Mouse (Mus musculus) cerebellum, adult 2 months (tissue): ENCODE results near the gene Ptger3. TPM values are rescaled to one million over a fixed set of nuclear protein-coding genes. Genes with fewer than 3 reads are reported as not detected.

Experiments used
- DNase-seq, 2 experiments: peaks; one replicate each; pipeline ENCODE4 v3.0.0; 2021
- H3K27ac ChIP-seq: fragments of 200-500 bp; 2 replicates; pipeline ENCODE4 v1.5.1; 2012; ENCODE audit warnings: low read length, control low read depth, inconsistent platforms; ENCODE audit not compliant: insufficient read depth
- H3K27me3 ChIP-seq: fragments of 200-500 bp; 2 replicates; pipeline ENCODE4 v1.6.1; 2012; ENCODE audit warnings: inconsistent platforms, mild to moderate bottlenecking, low read length, moderate library complexity; ENCODE audit not compliant: control insufficient read depth, insufficient read depth
- H3K4me1 ChIP-seq: fragments of 200-500 bp; 2 replicates; pipeline ENCODE4 v1.6.1; 2011; ENCODE audit warnings: low read length; ENCODE audit not compliant: control insufficient read depth, insufficient read depth
- H3K4me3 ChIP-seq: fragments of 200-500 bp; replicated peaks from 2 replicates; pipeline ENCODE3; 2011; ENCODE audit warnings: mild to moderate bottlenecking, low read depth, low read length, control low read depth; ENCODE audit not compliant: insufficient read depth
- CTCF ChIP-seq: fragments of 200-500 bp; IDR thresholded peaks from 2 replicates; pipeline ENCODE4 v1.5.1; 2011; ENCODE audit warnings: low read depth, mild to moderate bottlenecking, control low read depth, low read length, moderate library complexity, borderline replicate concordance; ENCODE audit not compliant: insufficient read depth
- POLR2A ChIP-seq: fragments of 200-500 bp; IDR thresholded peaks from 2 replicates; pipeline ENCODE4 v1.6.1; 2011; ENCODE audit warnings: low read length, control low read depth, borderline replicate concordance; ENCODE audit not compliant: insufficient read depth
- WGBS: fragments of 180-500 bp; shearing (Covaris S2); methylation state at CpG from one replicate; pipeline ENCODE4 v1.1.7; 2018; 5-methylcytosine and 5-hydroxymethylcytosine counted together
- polyA plus RNA-seq: library from polyadenylated mRNA; depleted of rRNA; stranded (reverse); fragments of >200 nt; gene quantifications from 2 replicates; pipeline ENCODE4 v1.2.3, GENCODE M21; 2012

Gene Ptger3
- polyA plus RNA-seq, 1 experiment: 0.34 TPM

GRCm38 (mm10) chr3:157549758-157550600 lies 16.7 kb upstream of the Ptger3 start:
- TF ChIP-seq POLR2A (no peak), CTCF (no peak)
- no peak overlapping the region for H3K4me3 ChIP-seq
- no peaks in the 10 kb centered on the region for H3K27me3 ChIP-seq
- 96% methylated on average over 3 of the region's 3 CpGs for WGBS
- no peak for DNase-seq
- H3K27ac ChIP-seq: no peak overlapping the region
- H3K4me1 ChIP-seq: no peaks in the 10 kb centered on the region

DNA sequence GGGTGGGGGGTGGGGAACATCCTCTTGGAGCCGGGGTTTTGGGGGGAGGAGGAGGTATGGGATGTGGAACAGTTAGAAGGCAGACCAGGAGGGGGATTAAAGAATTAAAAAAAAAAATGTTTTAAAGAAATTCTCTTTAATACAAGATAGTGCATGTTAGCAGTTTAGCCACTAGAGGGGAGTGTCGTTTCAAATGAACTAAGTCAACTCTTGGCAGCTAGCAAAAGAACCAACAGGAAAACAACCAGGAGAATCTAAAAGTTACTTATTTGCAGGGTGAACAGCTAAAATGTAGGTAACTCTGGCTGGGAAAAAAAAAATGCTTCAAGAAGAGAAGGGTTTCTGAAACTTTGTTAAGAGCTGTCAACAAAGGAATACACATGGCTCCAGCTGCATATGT lies 1.5 kb upstream of the Ptger3 start:
- Histone ChIP-seq H3K4me1 (no peaks in the 10 kb centered on the region; the same call in 1 of the 2 replicates), H3K27me3 (no peaks in the 10 kb centered on the region), H3K4me3 (no peak overlapping the region), H3K27ac (no peak overlapping the region)
- WGBS: 6% methylated on average over 2 of the region's 2 CpGs
- no peak for TF ChIP-seq POLR2A
- TF ChIP-seq CTCF: no peak
- no peak for DNase-seq

DNA sequence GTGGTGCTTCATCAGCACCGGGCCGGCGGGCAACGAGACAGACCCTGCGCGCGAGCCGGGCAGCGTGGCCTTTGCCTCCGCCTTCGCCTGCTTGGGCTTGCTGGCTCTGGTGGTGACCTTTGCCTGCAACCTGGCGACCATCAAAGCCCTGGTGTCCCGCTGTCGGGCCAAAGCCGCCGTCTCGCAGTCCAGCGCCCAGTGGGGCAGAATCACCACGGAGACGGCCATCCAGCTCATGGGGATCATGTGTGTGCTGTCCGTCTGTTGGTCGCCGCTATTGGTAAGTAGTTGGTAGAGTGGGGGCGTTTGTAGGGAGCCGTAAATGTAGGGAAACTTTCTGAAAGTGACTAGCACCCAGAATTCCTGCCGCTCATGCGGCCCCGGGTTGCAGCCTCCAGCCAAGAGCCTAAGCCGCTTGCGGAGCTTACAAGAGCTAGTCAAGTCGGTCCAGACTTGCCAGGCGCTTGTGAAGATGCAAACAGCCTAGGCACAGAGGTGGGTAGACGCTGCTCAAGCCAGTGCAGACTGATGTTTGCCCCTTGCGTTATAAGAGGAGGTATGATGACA lies 957 bp downstream of the Ptger3 start:
- no peak for TF ChIP-seq CTCF
- TF ChIP-seq POLR2A: no peak
- no peak for DNase-seq
- Histone ChIP-seq H3K4me3 (no peak overlapping the region), H3K4me1 (no peaks in the 10 kb centered on the region; the same call in 1 of the 2 replicates), H3K27ac (no peak overlapping the region), H3K27me3 (no peaks in the 10 kb centered on the region)
- 2% methylated on average over 34 of the region's 34 CpGs for WGBS

- WGBS: 79% methylated on average over 6 of the region's 6 CpGs
- Histone ChIP-seq H3K27ac (no peak overlapping the region), H3K27me3 (no peaks in the 10 kb centered on the region), H3K4me1 (no peaks in the 10 kb centered on the region), H3K4me3 (no peak overlapping the region)
- no peak for DNase-seq
- TF ChIP-seq CTCF (no peak), POLR2A (no peak)
These were observed 5.3 kb downstream of the Ptger3 start for GRCm38 (mm10) chr3:157572011-157572410.

- no peak overlapping the region for H3K4me3 ChIP-seq
- H3K4me1 ChIP-seq: no peaks in the 10 kb centered on the region
- H3K27ac ChIP-seq: no peak overlapping the region
- 57% methylated on average over 9 of the region's 9 CpGs for WGBS
- no peaks in the 10 kb centered on the region for H3K27me3 ChIP-seq
- no peak for TF ChIP-seq CTCF
- TF ChIP-seq POLR2A: no peak
- DNase-seq: no peak
These were observed 9.0 kb downstream of the Ptger3 start for GRCm38 (mm10) chr3:157575441-157576342.

DNA sequence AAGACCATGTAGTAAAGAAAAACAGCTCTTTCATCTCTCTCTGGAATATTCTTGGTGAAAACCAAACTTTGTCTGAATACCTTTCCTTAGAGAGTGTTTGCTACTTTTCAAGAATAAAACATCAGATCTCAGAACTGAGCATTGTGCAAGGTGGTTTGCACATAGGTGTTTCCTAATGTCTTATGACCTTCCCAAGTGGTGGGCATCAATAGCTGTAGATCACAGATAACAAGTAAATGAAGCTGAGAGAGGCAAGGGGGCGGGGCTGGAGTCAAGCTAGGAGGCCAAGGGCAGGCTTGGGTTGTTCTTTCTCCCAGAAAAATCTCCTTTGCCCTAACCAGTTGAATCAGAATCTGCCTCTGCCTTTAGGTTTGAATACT lies 9.6 kb downstream of the Ptger3 start:
- H3K4me3 ChIP-seq: no peak overlapping the region
- WGBS: 47% methylated on average over 1 of the region's 1 CpGs
- H3K27me3 ChIP-seq: no peaks in the 10 kb centered on the region
- no peak for DNase-seq
- TF ChIP-seq POLR2A (no peak), CTCF (no peak)
- H3K4me1 ChIP-seq: no peaks in the 10 kb centered on the region
- H3K27ac ChIP-seq: no peak overlapping the region

GRCm38 (mm10) chr3:157576862-157577261 lies 10.2 kb downstream of the Ptger3 start:
- DNase-seq: no peak
- 67% methylated on average over 1 of the region's 1 CpGs for WGBS
- TF ChIP-seq CTCF (no peak), POLR2A (no peak)
- Histone ChIP-seq H3K27me3 (no peaks in the 10 kb centered on the region), H3K4me3 (no peak overlapping the region), H3K27ac (no peak overlapping the region), H3K4me1 (no peaks in the 10 kb centered on the region)
